Mouse (Mus musculus) intestine, postnatal 0 days (tissue): ENCODE measurements at regions not wholly inside any gene's neighbourhood (a gene's known extent, or its start where the extent isn't known, plus 50 kb on each side); places are given as distances from the start of the nearest gene placed in this dataset.

Source experiments
- ATAC-seq: fragments of 200-750 bp; cut with Nextera tagmentation; 2 replicates; pipeline ENCODE4 v1.8.0; 2017; ENCODE audit warnings: mild to moderate bottlenecking, moderate TSS enrichment, moderate library complexity
- H3K27ac ChIP-seq: fragments of 300-500 bp; sonication (generic); 2 replicates; pipeline ENCODE4 v1.5.1; 2014; ENCODE audit warnings: mild to moderate bottlenecking, low read depth, low read length, moderate library complexity
- H3K27me3 ChIP-seq: fragments of 300-500 bp; sonication (generic); replicated peaks from 2 replicates; pipeline ENCODE4 v1.6.1; 2014; ENCODE audit warnings: low read length, mixed read lengths; ENCODE audit not compliant: control insufficient read depth, insufficient read depth
- H3K36me3 ChIP-seq: fragments of 300-500 bp; sonication (generic); 2 replicates; pipeline ENCODE4 v1.6.1; 2014; ENCODE audit warnings: mild to moderate bottlenecking, moderate library complexity; ENCODE audit not compliant: control insufficient read depth, insufficient read depth
- H3K4me1 ChIP-seq: fragments of 300-500 bp; sonication (generic); replicated peaks from 2 replicates; pipeline ENCODE4 v1.6.1; 2014; ENCODE audit warnings: antibody characterized with exemption, low read length, mixed read lengths; ENCODE audit not compliant: control insufficient read depth, insufficient read depth
- H3K4me2 ChIP-seq: fragments of 300-500 bp; sonication (generic); replicated peaks from 2 replicates; pipeline ENCODE4 v1.6.1; 2014; ENCODE audit warnings: low read depth, mild to moderate bottlenecking, moderate library complexity
- H3K4me3 ChIP-seq: fragments of 300-500 bp; sonication (generic); 2 replicates; pipeline ENCODE4 v1.5.1; 2014; ENCODE audit warnings: low read depth, low read length
- H3K9ac ChIP-seq: fragments of 300-500 bp; sonication (generic); 2 replicates; pipeline ENCODE4 v1.6.1; 2014; ENCODE audit warnings: mild to moderate bottlenecking, low read depth, low read length
- H3K9me3 ChIP-seq: fragments of 300-500 bp; sonication (generic); 2 replicates; pipeline ENCODE4 v1.6.1; 2016; ENCODE audit warnings: mixed run types; ENCODE audit not compliant: control insufficient read depth
- CTCF ChIP-seq: sonication (generic); IDR thresholded peaks from 2 replicates; pipeline ENCODE4 v1.5.1; 2016; ENCODE audit warnings: low read depth, mild to moderate bottlenecking, control low read depth, antibody characterized with exemption, moderate library complexity
- whole genome bisulfite sequencing: fragments of 180-500 bp; shearing (Covaris S2); extraction: QIAGEN DNeasy Blood & Tissue Kit; methylation state at CpG from one replicate; pipeline ENCODE4 v1.1.7; 2014; 5-methylcytosine and 5-hydroxymethylcytosine counted together

- Histone ChIP-seq H3K9me3 (no peaks in the 10 kb centered on the region), H3K9ac (no peak overlapping the region), H3K4me1 (no peaks in the 10 kb centered on the region), H3K27ac (no peak overlapping the region), H3K4me2 (no peak overlapping the region), H3K4me3 (no peak overlapping the region), H3K27me3 (no peaks in the 10 kb centered on the region), H3K36me3 (no peaks in the 10 kb centered on the region)
- WGBS = 86% methylated on average over 3 of the region's 3 CpGs
- no peak for ATAC-seq
- TF ChIP-seq CTCF = no peak
Measured at GRCm38 (mm10) chr5:52044101-52044500, 146.2 kb downstream of the Dhx15 start.

GRCm38 (mm10) chr5:52041447-52041846 lies 148.9 kb downstream of the Dhx15 start:
- Histone ChIP-seq H3K9me3 (no peaks in the 10 kb centered on the region), H3K36me3 (no peaks in the 10 kb centered on the region), H3K27me3 (no peaks in the 10 kb centered on the region), H3K27ac (no peak overlapping the region), H3K4me2 (no peak overlapping the region), H3K9ac (no peak overlapping the region), H3K4me1 (no peaks in the 10 kb centered on the region), H3K4me3 (no peak overlapping the region)
- WGBS = 86% methylated on average over 3 of the region's 3 CpGs
- TF ChIP-seq CTCF = no peak
- ATAC-seq = no peak

GRCm38 (mm10) chr5:52040427-52041312 lies 149.6 kb downstream of the Dhx15 start:
- Histone ChIP-seq H3K4me3 (no peak overlapping the region), H3K27ac (no peak overlapping the region), H3K27me3 (no peaks in the 10 kb centered on the region), H3K4me1 (no peaks in the 10 kb centered on the region), H3K4me2 (no peak overlapping the region), H3K9me3 (no peaks in the 10 kb centered on the region), H3K36me3 (no peaks in the 10 kb centered on the region), H3K9ac (no peak overlapping the region)
- TF ChIP-seq CTCF = no peak
- 42% methylated on average over 24 of the region's 24 CpGs for WGBS
- no peak for ATAC-seq

- Histone ChIP-seq H3K4me2 (no peak overlapping the region), H3K27me3 (no peaks in the 10 kb centered on the region), H3K36me3 (no peaks in the 10 kb centered on the region), H3K4me1 (no peaks in the 10 kb centered on the region), H3K9me3 (no peaks in the 10 kb centered on the region), H3K9ac (no peak overlapping the region), H3K4me3 (no peak overlapping the region), H3K27ac (no peak overlapping the region)
- ATAC-seq = no peak
- TF ChIP-seq CTCF = no peak
- 70% methylated on average over 6 of the region's 6 CpGs for WGBS
Measured at GRCm38 (mm10) chr5:52035339-52035738, 155.0 kb downstream of the Dhx15 start.

GRCm38 (mm10) chr5:52027478-52027877 lies 162.8 kb downstream of the Dhx15 start:
- H3K4me2 ChIP-seq = no peak overlapping the region
- no peak for ATAC-seq
- no peak overlapping the region for H3K4me3 ChIP-seq
- no peak for TF ChIP-seq CTCF
- no peak overlapping the region for H3K27ac ChIP-seq
- WGBS = 85% methylated on average over 4 of the region's 4 CpGs
- no peak overlapping the region for H3K9ac ChIP-seq
- no peaks in the 10 kb centered on the region for H3K27me3 ChIP-seq
- no peaks in the 10 kb centered on the region for H3K9me3 ChIP-seq
- no peaks in the 10 kb centered on the region for H3K4me1 ChIP-seq
- no peaks in the 10 kb centered on the region for H3K36me3 ChIP-seq

GRCm38 (mm10) chr5:52026148-52026547 lies 164.2 kb downstream of the Dhx15 start:
- H3K36me3 ChIP-seq = no peaks in the 10 kb centered on the region
- TF ChIP-seq CTCF = no peak
- no peaks in the 10 kb centered on the region for H3K4me1 ChIP-seq
- H3K9me3 ChIP-seq = no peaks in the 10 kb centered on the region
- no peak overlapping the region for H3K4me2 ChIP-seq
- WGBS = 83% methylated on average over 3 of the region's 3 CpGs
- H3K27ac ChIP-seq = no peak overlapping the region
- H3K27me3 ChIP-seq = no peaks in the 10 kb centered on the region
- no peak overlapping the region for H3K9ac ChIP-seq
- ATAC-seq = no peak
- no peak overlapping the region for H3K4me3 ChIP-seq
